Mouse (Mus musculus) CD4-positive, CD25-positive, alpha-beta regulatory T cell, adult 4 months (primary cell): Measurements from ENCODE around the gene Gm45623. TPM values are rescaled to one million over a fixed set of nuclear protein-coding genes. Genes with fewer than 3 reads are reported as not detected.

ENCODE experiments used
- polyA plus RNA-seq, 2 experiments: library from polyadenylated mRNA; unstranded; fragments of 100-300 nt; shearing (Covaris generic); gene quantifications; one replicate each; pipeline ENCODE4 v1.2.1; 2017

Gene Gm45623
- polyA plus RNA-seq, 2 experiments from 2014 or later = not detected

Other genes starting within 250 kb of the Gm45623 start
- 1 to 10 TPM; 1.6 to 2.2 TPM for gene Fbxl21, start 231.4 kb downstream of the Gm45623 start, polyA plus RNA-seq
- not detected for gene Lect2, start 205.3 kb downstream of the Gm45623 start, polyA plus RNA-seq
- gene Tgfbi, start 144.3 kb downstream of the Gm45623 start, polyA plus RNA-seq = under 1 TPM; 0.40 to 0.75 TPM
- gene Smad5, start 50.8 kb downstream of the Gm45623 start, polyA plus RNA-seq = 10 to 100 TPM; 10.3 to 10.7 TPM
- gene Trpc7, start 142.2 kb upstream of the Gm45623 start, polyA plus RNA-seq = not detected